Mouse (Mus musculus): ENCODE measurements around the gene Gm11168. TPM values are rescaled to one million over a fixed set of nuclear protein-coding genes. Genes with fewer than 3 reads are reported as not detected.
"Not testable (repeated sequence)": the region's sequence is repeated elsewhere in the genome, so short reads cannot be mapped to it uniquely, and the experiment has no call there.

Gm11168 gene
- polyA plus RNA-seq, 1 experiment from 2014 or later = 0.36 TPM

DNA sequence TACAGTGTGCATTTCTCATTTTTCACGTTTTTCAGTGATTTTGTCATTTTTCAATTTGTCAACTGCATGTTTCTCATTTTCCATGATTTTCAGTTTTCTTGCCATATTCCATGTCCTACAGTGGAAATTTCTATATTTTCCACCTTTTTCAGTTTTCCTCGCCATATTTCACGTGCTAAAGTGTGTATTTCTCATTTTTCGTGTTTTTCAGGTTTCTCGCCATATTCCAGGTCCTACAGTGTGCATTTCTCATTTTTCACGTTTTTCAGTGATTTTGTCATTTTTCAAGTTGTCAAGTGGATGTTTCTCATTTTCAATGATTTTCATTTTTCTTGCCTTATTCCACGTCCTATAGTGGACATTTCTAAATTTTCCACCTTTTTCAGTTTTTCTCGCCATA, 33.4 kb downstream of the Gm11168 start, which contains the start of gene Gm10715:
Gene Gm10715 (plus strand): TSS at position 301 of the 400 bp plus-strand sequence.
- not testable (repeated sequence) for H3K9ac ChIP-seq (replicated peaks; ENCODE audit: low read depth); H3K4me2 ChIP-seq (replicated peaks; ENCODE audit: low read depth, low read length); H3K27ac ChIP-seq (ENCODE audit: low read length); H3K4me1 ChIP-seq (ENCODE audit: insufficient read depth, low read depth, low read length); H3K9me3 ChIP-seq (ENCODE audit: low read length); H3K36me3 ChIP-seq (ENCODE audit: insufficient read depth, low read length); H3K27me3 ChIP-seq (replicated peaks; ENCODE audit: insufficient read depth, low read length); H3K4me3 ChIP-seq (ENCODE audit: low read depth, low read length); ATAC-seq; DNase-seq (ENCODE audit: low spot score)
- WGBS = 73% methylated on average over 6 of the region's 8 CpGs

DNA sequence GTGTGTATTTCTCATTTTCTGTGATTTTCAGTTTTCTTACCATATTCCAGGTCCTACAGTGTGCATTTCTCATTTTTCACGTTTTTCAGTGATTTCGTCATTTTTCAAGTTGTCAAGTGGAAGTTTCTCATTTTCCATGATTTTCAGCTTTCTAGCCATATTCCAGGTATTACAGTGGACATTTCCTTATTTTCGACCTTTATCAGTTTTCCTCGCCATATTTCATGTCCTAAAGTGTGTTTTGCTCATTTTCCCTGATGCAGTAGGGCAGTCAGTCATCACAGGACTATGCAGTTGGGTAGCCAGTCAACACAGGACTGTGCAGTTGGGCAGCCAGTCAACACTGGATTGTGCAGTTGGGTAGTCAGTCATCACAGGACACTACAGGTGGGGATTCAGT, 35.0 kb downstream of the Gm11168 start:
- ATAC-seq; H3K9me3 ChIP-seq (ENCODE audit: low read length); H3K27ac ChIP-seq (ENCODE audit: low read length); H3K27me3 ChIP-seq (replicated peaks; ENCODE audit: insufficient read depth, low read length); DNase-seq (ENCODE audit: low spot score); H3K4me1 ChIP-seq (ENCODE audit: insufficient read depth, low read depth, low read length); H3K4me2 ChIP-seq (replicated peaks; ENCODE audit: low read depth, low read length); H3K36me3 ChIP-seq (ENCODE audit: insufficient read depth, low read length); H3K4me3 ChIP-seq (ENCODE audit: low read depth, low read length); H3K9ac ChIP-seq (replicated peaks; ENCODE audit: low read depth): not testable (repeated sequence)
- 61% methylated on average over 4 of the region's 4 CpGs for WGBS

Small RNAs within 50 kb of the gene (microRNA-seq; reads per million reads assigned to microRNA genes)
- gene Mir101c = not detected

Other genes starting within 250 kb of the Gm11168 start
- gene Gm10722, start 2.4 kb upstream of the Gm11168 start, polyA plus RNA-seq (2015; fragmentation: Nextera tagmentation; extraction: Ambion mirVana) = not detected in 2 replicates
- 0.36 TPM in 1 of 2 replicates, not detected in the other for gene Gm10721, start 9.8 kb downstream of the Gm11168 start, polyA plus RNA-seq (2015; fragmentation: Nextera tagmentation; extraction: Ambion mirVana)
- not detected in 2 replicates for gene Gm10720, start 12.3 kb downstream of the Gm11168 start, polyA plus RNA-seq (2015; fragmentation: Nextera tagmentation; extraction: Ambion mirVana)
- 0.83 and 1.2 TPM in 2 replicates for gene Gm10719, start 14.1 kb downstream of the Gm11168 start, polyA plus RNA-seq (2015; fragmentation: Nextera tagmentation; extraction: Ambion mirVana)
- 1.6 and 2.9 TPM in 2 replicates for gene Gm10718, start 20.2 kb downstream of the Gm11168 start, polyA plus RNA-seq (2015; fragmentation: Nextera tagmentation; extraction: Ambion mirVana)
- gene Gm10717, start 22.1 kb downstream of the Gm11168 start, polyA plus RNA-seq (2015; fragmentation: Nextera tagmentation; extraction: Ambion mirVana) = 1.1 and 1.8 TPM in 2 replicates
- not detected in 2 replicates for gene Gm17535, start 31.3 kb downstream of the Gm11168 start, polyA plus RNA-seq (2015; fragmentation: Nextera tagmentation; extraction: Ambion mirVana)
- gene Gm10715, start 33.5 kb downstream of the Gm11168 start, polyA plus RNA-seq (2015; fragmentation: Nextera tagmentation; extraction: Ambion mirVana) = not detected in 2 replicates